Mouse (Mus musculus) lung, postnatal 0 days (tissue): ENCODE results near the gene Mthfd1l.

Experiments
- CTCF ChIP-seq: IDR thresholded peaks from 2 replicates; pipeline ENCODE4 v1.5.1; 2016; ENCODE audit warnings: antibody characterized with exemption, mild to moderate bottlenecking
- EP300 ChIP-seq: IDR thresholded peaks from 2 replicates; pipeline ENCODE4 v1.6.1; 2016; ENCODE audit warnings: antibody characterized with exemption, mild to moderate bottlenecking, control low read depth

DNA sequence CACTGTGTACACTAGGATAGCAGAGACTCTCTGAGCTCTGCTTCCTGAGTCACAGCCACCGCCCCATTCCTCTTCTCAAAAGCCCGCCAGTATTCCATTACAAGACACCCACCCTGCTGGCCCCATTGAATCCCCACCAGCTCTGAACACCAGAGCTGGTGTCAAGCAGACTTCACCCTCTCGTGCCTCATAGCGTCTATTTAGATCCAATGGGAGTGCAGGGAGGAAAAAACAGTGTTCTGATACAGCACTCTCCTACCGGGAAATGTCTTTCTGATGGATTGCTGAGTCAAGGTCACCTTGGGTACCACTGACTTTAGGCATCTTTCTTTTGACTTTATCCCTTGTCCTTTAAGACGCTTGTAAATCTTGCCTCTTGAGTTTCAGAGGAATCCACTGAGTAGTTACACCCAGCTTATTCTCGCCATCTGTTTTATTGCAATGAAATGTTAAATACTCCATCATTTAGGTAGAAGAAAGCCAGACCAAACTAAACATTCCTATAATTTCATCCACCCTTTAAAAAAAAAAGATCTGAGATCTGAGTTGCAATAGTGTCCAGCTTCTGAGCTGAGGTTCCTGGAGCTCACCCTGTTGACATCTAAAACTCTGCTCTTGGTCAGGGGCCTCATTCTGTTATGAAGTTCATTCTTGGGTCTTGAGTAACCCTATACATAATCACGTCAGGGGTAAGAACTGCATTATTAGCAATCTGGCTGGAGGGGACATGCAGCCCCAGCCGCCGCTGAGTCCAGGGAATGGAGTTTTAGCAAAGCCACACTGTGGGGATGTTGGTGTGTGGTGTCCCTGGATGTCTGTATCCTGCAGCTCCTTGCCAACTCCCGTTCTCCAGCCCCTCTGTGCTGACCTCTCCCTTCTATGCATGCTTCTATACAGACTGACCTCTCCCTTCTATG, 88.4 kb downstream of the Mthfd1l start:
- TF ChIP-seq CTCF = no peak
- TF ChIP-seq EP300 = no peak
